Mouse (Mus musculus): ENCODE results near the gene Dus1l. TPM values are rescaled to one million over a fixed set of nuclear protein-coding genes. Genes with fewer than 3 reads are reported as not detected.
"Not testable (repeated sequence)": the region's sequence is repeated elsewhere in the genome, so short reads cannot be mapped to it uniquely, and the experiment has no call there.

The Dus1l gene
- 10 to 100 TPM; 34.0 to 37.5 TPM for total RNA-seq (2021)

- peak; percentile 99 for DNase-seq
Measured at GRCm38 (mm10) chr11:120795756-120796613, at the start of gene Dus1l. Dus1l (minus strand) TSS chr11:120796403.

- no peak for DNase-seq
Measured at GRCm38 (mm10) chr11:120844329-120844728, 48.1 kb upstream of the Dus1l start.

DNA sequence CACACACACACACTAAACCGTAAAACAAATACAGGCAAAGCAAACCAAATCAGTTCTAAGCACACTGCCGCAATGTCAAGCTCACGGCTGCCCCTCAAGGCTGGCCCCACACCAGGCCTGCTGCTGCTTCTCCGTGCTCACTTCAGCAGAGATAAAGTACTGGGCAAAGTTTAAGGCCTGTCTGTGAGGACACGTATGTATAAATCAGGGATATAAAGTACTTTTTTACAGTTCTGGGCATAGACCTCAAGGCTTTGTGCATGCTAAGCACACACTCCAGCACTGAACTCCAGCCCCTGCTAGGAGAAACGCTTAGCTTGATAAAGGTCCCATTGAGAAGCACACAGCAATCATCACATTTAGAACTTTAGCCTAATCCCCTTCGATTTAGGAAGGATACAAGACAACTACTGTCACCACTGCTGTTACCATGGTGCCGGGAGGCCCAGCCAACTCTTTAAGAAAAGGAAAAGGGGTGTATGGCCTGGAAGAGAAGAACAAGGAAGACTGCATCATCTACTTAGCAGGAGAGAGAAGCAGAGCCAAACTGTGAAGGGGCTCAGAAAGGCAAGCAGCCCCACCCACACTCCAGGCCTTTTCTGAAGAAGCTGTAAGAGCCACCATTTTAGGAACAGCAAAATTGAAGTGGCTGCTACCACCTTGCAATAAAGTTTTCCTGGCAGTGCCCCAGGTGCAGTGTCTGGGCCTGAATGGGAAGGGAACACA lies 37.5 kb upstream of the Dus1l start:
- DNase-seq: no peak

GRCm38 (mm10) chr11:120832962-120833361 lies 36.8 kb upstream of the Dus1l start:
- not testable (repeated sequence) for DNase-seq

DNA sequence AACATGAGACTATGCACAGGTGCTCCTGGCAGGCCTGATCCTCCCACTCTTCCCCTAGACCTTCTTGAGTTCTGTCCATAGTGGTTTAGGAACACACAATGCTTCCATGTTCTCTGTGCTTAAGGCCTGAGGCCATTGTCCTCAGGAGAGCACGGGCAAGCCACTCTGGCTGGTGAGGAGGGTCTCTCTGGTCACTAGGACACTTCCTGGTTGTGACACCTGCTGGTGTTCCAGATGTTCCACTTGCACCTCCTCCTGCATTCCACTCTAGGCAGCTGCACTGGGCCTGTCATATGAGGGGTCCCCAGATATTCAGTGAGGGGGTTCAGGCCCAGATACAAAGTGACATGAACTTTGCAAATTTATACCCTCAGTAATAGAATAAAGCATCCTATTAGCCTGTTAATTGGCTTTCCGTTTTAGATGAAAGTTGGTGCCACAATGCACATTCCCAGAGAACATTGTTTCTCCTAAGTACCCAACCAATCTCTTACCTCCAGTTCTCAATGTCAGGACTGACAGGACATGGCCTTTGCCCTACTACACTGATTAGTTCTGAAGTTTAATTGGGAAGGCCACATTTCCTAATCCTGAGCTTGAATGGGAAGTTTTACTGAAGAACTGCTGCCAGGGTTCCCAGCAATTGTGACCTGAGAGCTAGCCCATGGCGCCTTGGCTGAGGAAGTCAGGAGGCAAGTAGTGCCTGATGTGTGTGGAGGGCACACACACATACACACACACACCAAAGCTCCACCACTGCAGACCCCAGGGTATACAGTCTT lies 35.6 kb upstream of the Dus1l start:
- no peak for DNase-seq

- no peak for DNase-seq
Measured at GRCm38 (mm10) chr11:120830686-120831085, 34.5 kb upstream of the Dus1l start.

DNA sequence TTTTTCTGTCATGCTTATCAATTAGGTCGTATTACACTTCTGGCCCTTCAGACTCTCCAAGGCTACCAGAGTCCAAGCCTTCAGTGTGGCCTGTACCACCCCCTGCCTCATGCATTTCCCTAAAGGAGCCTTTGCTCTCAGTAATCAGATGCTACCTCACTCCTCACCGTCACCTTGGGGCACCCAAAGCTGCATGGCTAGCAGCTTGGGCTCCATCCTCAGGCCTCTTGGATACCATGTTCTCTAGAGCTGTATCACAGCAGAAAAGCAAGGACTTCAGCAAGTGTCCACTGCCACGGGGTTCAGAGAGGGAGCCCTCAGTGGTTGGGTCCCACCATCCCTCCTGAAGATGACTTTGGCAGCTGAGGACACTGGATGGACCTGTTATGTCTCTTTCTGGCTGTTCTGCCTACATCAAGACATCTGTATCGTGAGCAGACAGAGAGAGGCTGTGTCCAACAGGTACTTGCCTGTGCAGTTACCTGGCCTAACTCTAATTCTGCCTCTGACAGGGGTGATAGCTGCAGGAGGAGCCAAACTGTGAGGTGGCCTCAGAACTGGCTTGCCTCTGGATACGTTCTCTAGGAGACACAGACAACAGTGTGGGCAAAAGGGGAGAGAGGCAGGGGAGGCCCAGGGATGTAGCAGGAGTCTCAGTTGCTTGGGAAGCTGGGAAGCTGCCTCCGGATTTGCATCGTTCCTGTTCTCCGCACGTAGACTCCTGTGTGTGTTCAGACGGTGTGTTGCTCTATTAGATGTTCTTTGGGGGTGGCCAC lies 33.7 kb upstream of the Dus1l start:
- no peak for DNase-seq

- no peak for DNase-seq
Measured at GRCm38 (mm10) chr11:120828416-120828815, 32.2 kb upstream of the Dus1l start.

GRCm38 (mm10) chr11:120826016-120826953 lies 30.1 kb upstream of the Dus1l start:
- no peak for DNase-seq

DNA sequence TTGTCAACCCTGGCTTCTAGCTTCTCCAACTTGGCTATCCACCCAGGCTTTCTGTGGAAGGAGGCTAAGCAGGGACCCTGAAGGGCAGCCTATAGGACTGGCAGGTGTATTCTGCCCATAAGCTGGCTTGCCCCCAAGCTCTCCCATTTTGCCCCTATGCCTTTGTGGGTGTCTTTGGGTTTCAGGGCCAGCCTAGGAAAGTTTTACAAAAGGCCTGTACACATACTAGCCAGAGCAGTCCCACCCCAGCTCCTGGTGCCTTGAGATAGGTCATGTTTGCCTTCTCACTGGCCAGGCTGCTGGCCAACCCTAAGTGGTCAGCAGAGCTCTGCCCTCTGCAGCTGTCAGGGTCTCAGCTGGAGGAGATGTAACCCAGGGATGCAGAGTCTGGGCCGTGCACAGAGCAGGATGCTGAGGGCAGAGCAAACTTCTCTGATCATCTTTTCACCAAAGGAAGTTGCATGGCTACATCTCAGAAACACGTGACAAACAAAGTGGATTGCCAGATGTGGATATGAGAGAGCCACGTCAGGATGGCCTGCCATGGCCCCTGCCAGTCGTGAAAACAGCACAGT lies 29.2 kb upstream of the Dus1l start:
- DNase-seq: no peak

GRCm38 (mm10) chr11:120824787-120825288 lies 28.6 kb upstream of the Dus1l start:
- DNase-seq: no peak

- peak; percentile 97 for DNase-seq
Measured at GRCm38 (mm10) chr11:120823956-120824786, 28.0 kb upstream of the Dus1l start, which contains the start of gene Fasn. Fasn (minus strand) TSS chr11:120824547.

- DNase-seq: peak; percentile 69
Measured at GRCm38 (mm10) chr11:120823551-120823947, 27.3 kb upstream of the Dus1l start.

- DNase-seq: peak; percentile 32
Measured at GRCm38 (mm10) chr11:120822831-120823550, 26.8 kb upstream of the Dus1l start.

DNA sequence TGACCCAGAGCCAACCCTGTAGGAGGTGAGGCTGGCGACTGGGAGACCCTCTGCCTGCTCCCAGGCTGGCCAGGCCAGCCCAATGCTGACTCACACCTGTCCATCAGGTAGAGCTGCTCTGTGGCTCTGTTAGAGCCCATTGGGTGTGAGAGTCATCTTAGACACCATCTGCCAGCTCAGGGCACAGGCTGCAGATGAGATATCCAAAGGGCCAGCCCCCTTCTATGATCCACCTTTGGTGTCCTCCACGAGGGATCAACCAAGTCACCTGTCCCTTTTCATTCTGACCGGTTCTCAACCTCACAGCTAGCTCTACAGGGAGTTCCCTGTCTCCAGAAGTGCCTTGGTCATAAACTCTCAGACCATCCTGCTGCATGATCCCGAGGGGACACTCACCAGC lies 26.1 kb upstream of the Dus1l start:
- no peak for DNase-seq

DNA sequence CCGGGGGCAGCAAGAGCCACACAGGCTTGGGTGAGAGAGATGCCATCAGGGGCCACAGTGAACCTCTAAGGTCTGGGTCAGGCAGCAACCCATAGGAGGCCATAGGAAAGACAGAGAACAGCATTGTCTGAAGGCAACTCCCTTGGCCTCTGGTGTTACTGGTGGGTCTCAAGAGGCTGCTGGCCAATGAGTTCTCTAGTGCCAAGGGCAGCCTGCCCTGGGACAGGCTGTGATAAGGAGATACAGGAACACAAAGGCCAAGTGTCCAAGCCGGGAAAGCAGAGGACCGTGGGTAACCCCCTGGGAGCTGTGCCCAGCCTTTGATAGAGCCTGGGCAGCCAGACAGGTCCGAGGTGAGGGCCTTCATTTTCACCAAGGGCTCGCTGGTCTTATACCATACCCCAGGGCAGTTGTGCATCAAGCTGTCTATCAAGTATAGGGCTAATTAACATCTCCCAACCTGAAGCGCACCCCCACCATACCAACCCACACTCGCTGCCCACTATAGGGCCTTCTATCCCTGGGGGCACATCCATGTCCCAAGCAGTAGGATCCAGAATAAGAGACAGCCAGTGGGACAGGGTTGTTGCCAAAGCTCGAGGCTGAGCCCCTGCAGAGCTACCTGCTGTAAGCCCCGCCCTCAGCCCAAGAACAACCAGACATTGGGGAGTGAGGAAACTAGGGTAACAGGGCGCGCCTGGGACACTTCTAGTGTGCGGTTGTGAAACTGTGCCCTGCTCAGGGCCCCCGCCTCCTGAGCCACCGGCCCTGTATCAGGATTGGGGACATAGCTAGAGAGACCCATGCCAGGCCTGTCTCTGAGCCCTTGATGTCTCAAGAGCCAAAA lies 25.1 kb upstream of the Dus1l start:
- peak; percentile 66 for DNase-seq

DNA sequence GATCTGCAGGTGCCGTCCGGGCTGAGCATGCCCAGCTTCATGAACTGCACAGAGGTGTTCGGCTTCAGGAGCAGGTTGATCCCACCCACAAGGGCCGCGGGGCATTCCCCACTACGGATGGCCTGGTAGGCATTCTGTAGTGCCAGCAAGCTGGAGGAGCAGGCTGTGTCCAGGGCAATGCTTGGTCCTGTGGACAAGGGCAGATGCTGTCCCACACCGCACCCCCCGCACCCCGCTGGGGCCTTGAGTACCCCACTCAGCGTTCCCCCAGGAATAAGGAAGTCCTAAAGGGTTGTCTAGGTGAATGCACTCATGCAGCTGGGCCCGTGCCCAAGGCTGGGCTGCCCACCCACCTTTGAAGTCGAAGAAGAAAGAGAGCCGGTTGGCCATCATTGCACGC lies 24.3 kb upstream of the Dus1l start:
- DNase-seq: no peak

DNA sequence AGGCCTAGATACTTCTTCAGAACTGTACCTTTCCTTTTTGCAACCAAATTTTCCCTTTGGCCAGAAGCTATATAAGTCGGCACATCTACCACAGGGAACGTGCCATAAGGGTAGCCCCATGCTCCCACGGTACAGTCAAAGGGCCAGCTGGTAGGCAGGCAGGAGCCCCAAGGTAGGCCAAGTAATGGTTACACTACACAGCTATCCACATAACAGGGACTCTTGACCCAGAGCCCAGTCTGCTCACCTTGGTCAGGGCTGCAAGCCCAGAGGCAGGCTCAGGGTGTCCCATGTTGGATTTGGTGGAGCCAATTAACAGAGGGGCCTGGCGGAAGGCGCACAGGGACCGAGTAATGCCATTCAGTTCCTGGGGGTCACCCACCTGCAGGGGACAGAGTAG lies 23.4 kb upstream of the Dus1l start:
- no peak for DNase-seq
